Mouse (Mus musculus): ENCODE measurements around the gene Sp9. TPM values are rescaled to one million over a fixed set of nuclear protein-coding genes. Genes with fewer than 3 reads are reported as not detected.

Sp9 gene
- polyA plus RNA-seq, 1 experiment from 2014 or later, result 1.3 TPM

- no peak overlapping the region; the same call in 1 of the 2 replicates for H3K4me3 ChIP-seq (replicated peaks; ENCODE audit: low read length)
- H3K4me1 ChIP-seq (replicated peaks; ENCODE audit: control insufficient read depth, insufficient read depth, low read length), result peaks cover 6% of the 10 kb centered on the region; the same call in 1 of the 2 replicates
- no peak; the same call in 1 of the 2 replicates for ATAC-seq (ENCODE audit: low FRiP score)
- under 1% methylated on average over 30 of the region's 31 CpGs for WGBS
- H3K9ac ChIP-seq, result no peak overlapping the region
- H3K9me3 ChIP-seq (ENCODE audit: control insufficient read depth, low read length), result no peaks in the 10 kb centered on the region
- no peak overlapping the region for H3K27ac ChIP-seq
- peaks cover 59% of the 10 kb centered on the region for H3K27me3 ChIP-seq (ENCODE audit: control insufficient read depth, insufficient read depth, low read length)
- no peak for DNase-seq (ENCODE audit: low spot score)
- peak overlapping the region; percentile 32 for H3K4me2 ChIP-seq (replicated peaks)
- H3K36me3 ChIP-seq (replicated peaks; ENCODE audit: control insufficient read depth, insufficient read depth), result no peaks in the 10 kb centered on the region
Measured at GRCm38 (mm10) chr2:73279271-73280038, 7.7 kb downstream of the Sp9 start.

DNA sequence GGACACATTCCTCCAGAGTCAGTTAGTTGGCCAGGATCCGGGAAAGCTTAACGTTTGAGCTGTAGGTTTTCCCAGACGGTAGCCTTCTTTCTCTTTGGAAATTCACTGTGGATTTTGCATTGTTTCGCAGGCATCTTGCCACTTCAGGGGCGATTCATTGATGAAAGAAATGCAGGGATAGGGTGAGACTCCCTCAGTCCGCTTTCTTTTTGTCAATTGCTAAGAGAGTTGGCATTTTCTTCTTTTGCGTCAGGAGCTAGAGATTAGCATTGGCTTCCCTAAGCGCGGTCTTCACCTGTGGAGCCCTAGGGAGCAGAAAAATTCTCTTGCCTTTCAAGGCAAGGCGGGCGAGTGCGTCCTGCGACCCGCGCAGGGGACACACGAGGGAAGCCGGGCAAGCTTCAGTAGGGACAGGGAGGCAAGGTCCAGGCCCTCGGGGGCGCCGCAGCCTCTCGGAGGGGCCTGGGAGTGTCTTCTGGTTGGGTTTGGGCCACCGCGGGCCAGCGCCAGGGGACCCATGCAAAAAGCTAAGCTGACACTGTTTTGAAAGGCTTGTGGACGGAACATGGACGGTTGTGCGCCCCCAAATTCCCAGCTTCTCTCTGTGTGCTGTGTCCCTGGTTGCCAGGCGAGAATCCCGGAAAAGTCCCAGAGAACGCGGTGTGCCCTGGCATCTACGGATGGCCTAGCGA lies 8.8 kb downstream of the Sp9 start:
- DNase-seq (ENCODE audit: low spot score), result no peak
- Histone ChIP-seq H3K4me3 (replicated peaks; ENCODE audit: low read length) (0 out of 2 replicates have a peak overlapping the region, but pooled peaks have one; percentile 3), H3K36me3 (replicated peaks; ENCODE audit: control insufficient read depth, insufficient read depth) (no peaks in the 10 kb centered on the region), H3K27me3 (ENCODE audit: control insufficient read depth, insufficient read depth, low read length) (peaks cover 59% of the 10 kb centered on the region), H3K9ac (peak overlapping the region; percentile 20; the same call in 1 of the 2 replicates), H3K4me1 (replicated peaks; ENCODE audit: control insufficient read depth, insufficient read depth, low read length) (peaks cover 4% of the 10 kb centered on the region; the same call in 1 of the 2 replicates), H3K9me3 (ENCODE audit: control insufficient read depth, low read length) (no peaks in the 10 kb centered on the region), H3K4me2 (replicated peaks) (peak overlapping the region; percentile 27), H3K27ac (no peak overlapping the region)
- WGBS, result under 1% methylated on average over 33 of the region's 33 CpGs
- ATAC-seq (ENCODE audit: low FRiP score), result no peak

DNA sequence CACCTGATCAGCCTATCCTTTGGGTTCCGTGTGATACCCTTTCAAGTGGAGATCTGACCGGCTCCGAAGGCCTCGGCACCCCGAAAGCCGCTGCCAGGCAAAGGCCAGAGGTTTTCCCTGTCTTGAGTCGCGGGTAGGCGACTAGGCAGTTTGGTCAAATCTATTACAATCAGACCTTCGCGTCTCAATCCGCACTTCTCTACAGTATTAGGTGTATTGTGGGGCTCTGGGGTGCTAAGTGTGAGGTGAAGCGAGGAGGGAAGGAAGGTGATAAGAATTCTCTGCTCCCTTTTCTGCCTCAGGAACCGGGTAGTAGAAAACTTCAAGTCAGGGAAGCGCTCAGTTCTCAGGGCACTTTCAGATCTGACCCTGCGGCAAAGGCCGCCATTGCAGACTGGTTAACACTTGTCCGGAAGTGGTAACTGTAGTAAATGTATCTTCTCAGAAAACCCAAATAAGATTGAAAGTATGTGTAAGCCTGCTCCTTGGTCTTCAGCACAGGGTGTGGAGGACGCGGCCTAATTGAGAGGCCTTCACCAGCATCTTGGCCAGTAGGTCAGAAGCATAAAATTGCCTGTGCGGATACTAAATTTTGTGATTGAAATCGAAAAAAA lies 9.4 kb downstream of the Sp9 start:
- no peaks in the 10 kb centered on the region for H3K9me3 ChIP-seq (ENCODE audit: control insufficient read depth, low read length)
- no peak overlapping the region for H3K27ac ChIP-seq
- DNase-seq (ENCODE audit: low spot score), result no peak
- H3K9ac ChIP-seq, result 0 out of 2 replicates have a peak overlapping the region, but pooled peaks have one; percentile 20
- peaks cover 52% of the 10 kb centered on the region for H3K27me3 ChIP-seq (ENCODE audit: control insufficient read depth, insufficient read depth, low read length)
- H3K36me3 ChIP-seq (replicated peaks; ENCODE audit: control insufficient read depth, insufficient read depth), result no peaks in the 10 kb centered on the region
- WGBS, result 12% methylated on average over 22 of the region's 22 CpGs
- H3K4me2 ChIP-seq (replicated peaks), result peak overlapping the region; percentile 27
- ATAC-seq (ENCODE audit: low FRiP score), result no peak
- no peak overlapping the region for H3K4me3 ChIP-seq (replicated peaks; ENCODE audit: low read length)
- peaks cover 4% of the 10 kb centered on the region; the same call in 1 of the 2 replicates for H3K4me1 ChIP-seq (replicated peaks; ENCODE audit: control insufficient read depth, insufficient read depth, low read length)

DNA sequence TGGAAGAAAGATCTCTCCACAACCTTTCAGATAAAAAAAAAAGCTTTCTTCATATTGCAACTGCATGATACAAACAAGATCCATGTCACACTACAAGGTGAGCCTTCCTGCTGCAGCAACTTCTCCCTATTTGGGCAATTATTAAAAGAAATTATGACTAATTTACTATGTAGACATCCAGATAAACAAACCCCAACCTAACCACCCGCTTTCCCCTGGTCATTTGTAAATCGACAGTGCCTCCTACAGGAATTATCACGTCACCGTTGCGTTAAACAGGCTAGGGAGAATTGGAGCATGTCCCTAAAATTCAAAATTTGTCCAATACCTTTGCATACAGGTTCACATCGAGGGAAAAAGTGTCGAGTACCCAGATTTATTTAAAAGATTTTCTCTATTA lies 10.0 kb downstream of the Sp9 start:
- H3K36me3 ChIP-seq (replicated peaks; ENCODE audit: control insufficient read depth, insufficient read depth), result no peaks in the 10 kb centered on the region
- H3K27me3 ChIP-seq (ENCODE audit: control insufficient read depth, insufficient read depth, low read length), result peaks cover 47% of the 10 kb centered on the region
- no peak overlapping the region for H3K4me3 ChIP-seq (replicated peaks; ENCODE audit: low read length)
- H3K9ac ChIP-seq, result no peak overlapping the region
- H3K9me3 ChIP-seq (ENCODE audit: control insufficient read depth, low read length), result no peaks in the 10 kb centered on the region
- peaks cover 4% of the 10 kb centered on the region; the same call in 1 of the 2 replicates for H3K4me1 ChIP-seq (replicated peaks; ENCODE audit: control insufficient read depth, insufficient read depth, low read length)
- H3K27ac ChIP-seq, result no peak overlapping the region
- 8% methylated on average over 7 of the region's 7 CpGs for WGBS
- DNase-seq (ENCODE audit: low spot score) (peak; percentile 55), ATAC-seq (ENCODE audit: low FRiP score) (no peak)
- no peak overlapping the region for H3K4me2 ChIP-seq (replicated peaks)

- no peak for ATAC-seq (ENCODE audit: low FRiP score)
- Histone ChIP-seq H3K27ac (no peak overlapping the region), H3K27me3 (ENCODE audit: control insufficient read depth, insufficient read depth, low read length) (peaks cover 17% of the 10 kb centered on the region), H3K9me3 (ENCODE audit: control insufficient read depth, low read length) (no peaks in the 10 kb centered on the region), H3K4me1 (replicated peaks; ENCODE audit: control insufficient read depth, insufficient read depth, low read length) (no peaks in the 10 kb centered on the region), H3K9ac (no peak overlapping the region), H3K36me3 (replicated peaks; ENCODE audit: control insufficient read depth, insufficient read depth) (peaks cover 22% of the 10 kb centered on the region; the same call in 1 of the 2 replicates), H3K4me3 (replicated peaks; ENCODE audit: low read length) (no peak overlapping the region), H3K4me2 (replicated peaks) (no peak overlapping the region)
- WGBS, result 5% methylated on average over 2 of the region's 2 CpGs
- DNase-seq (ENCODE audit: low spot score), result peak; percentile 73
Measured at GRCm38 (mm10) chr2:73285630-73286029, 13.9 kb downstream of the Sp9 start.

DNA sequence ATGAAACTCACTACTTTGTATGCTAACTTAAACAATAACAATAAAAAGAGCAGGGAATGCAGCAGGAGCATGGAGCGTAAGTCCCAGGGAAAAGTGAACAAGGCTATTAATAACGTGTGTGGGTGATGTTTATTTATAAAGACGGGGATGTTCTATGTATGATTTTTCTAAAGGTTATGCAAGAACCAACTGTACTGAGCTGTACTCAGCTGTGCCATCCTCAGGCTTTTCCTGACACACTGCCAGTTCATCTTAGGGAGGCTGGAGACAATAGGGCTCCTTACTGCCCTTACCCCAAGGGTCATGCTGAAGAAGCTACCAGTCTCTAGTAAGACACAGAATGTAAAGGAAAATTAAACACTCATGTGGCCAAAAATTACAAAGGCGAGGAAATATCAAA lies 19.4 kb downstream of the Sp9 start:
- no peaks in the 10 kb centered on the region for H3K9me3 ChIP-seq (ENCODE audit: control insufficient read depth, low read length)
- H3K27me3 ChIP-seq (ENCODE audit: control insufficient read depth, insufficient read depth, low read length), result no peaks in the 10 kb centered on the region
- H3K36me3 ChIP-seq (replicated peaks; ENCODE audit: control insufficient read depth, insufficient read depth), result peaks cover 57% of the 10 kb centered on the region
- no peak overlapping the region for H3K9ac ChIP-seq
- no peak overlapping the region for H3K27ac ChIP-seq
- 92% methylated on average over 4 of the region's 4 CpGs for WGBS
- no peaks in the 10 kb centered on the region for H3K4me1 ChIP-seq (replicated peaks; ENCODE audit: control insufficient read depth, insufficient read depth, low read length)
- no peak overlapping the region for H3K4me2 ChIP-seq (replicated peaks)
- no peak for ATAC-seq (ENCODE audit: low FRiP score)
- H3K4me3 ChIP-seq (replicated peaks; ENCODE audit: low read length), result no peak overlapping the region
- no peak for DNase-seq (ENCODE audit: low spot score)

GRCm38 (mm10) chr2:73295023-73295422 lies 23.3 kb downstream of the Sp9 start:
- Histone ChIP-seq H3K4me2 (replicated peaks) (no peak overlapping the region), H3K36me3 (replicated peaks; ENCODE audit: control insufficient read depth, insufficient read depth) (peaks cover 40% of the 10 kb centered on the region), H3K9me3 (ENCODE audit: control insufficient read depth, low read length) (no peaks in the 10 kb centered on the region), H3K9ac (no peak overlapping the region), H3K27me3 (ENCODE audit: control insufficient read depth, insufficient read depth, low read length) (no peaks in the 10 kb centered on the region), H3K27ac (no peak overlapping the region), H3K4me3 (replicated peaks; ENCODE audit: low read length) (no peak overlapping the region), H3K4me1 (replicated peaks; ENCODE audit: control insufficient read depth, insufficient read depth, low read length) (no peaks in the 10 kb centered on the region)
- DNase-seq (ENCODE audit: low spot score) (no peak), ATAC-seq (ENCODE audit: low FRiP score) (no peak)
- 89% methylated on average over 7 of the region's 7 CpGs for WGBS

- no peak for ATAC-seq (ENCODE audit: low FRiP score)
- peaks cover 43% of the 10 kb centered on the region for H3K36me3 ChIP-seq (replicated peaks; ENCODE audit: control insufficient read depth, insufficient read depth)
- no peak overlapping the region for H3K9ac ChIP-seq
- H3K27ac ChIP-seq, result no peak overlapping the region
- no peaks in the 10 kb centered on the region for H3K9me3 ChIP-seq (ENCODE audit: control insufficient read depth, low read length)
- no peaks in the 10 kb centered on the region for H3K27me3 ChIP-seq (ENCODE audit: control insufficient read depth, insufficient read depth, low read length)
- H3K4me3 ChIP-seq (replicated peaks; ENCODE audit: low read length), result no peak overlapping the region
- H3K4me1 ChIP-seq (replicated peaks; ENCODE audit: control insufficient read depth, insufficient read depth, low read length), result no peaks in the 10 kb centered on the region
- no peak overlapping the region for H3K4me2 ChIP-seq (replicated peaks)
- DNase-seq (ENCODE audit: low spot score), result no peak
- 87% methylated on average over 7 of the region's 7 CpGs for WGBS
Measured at GRCm38 (mm10) chr2:73298154-73298553, 26.4 kb downstream of the Sp9 start.

GRCm38 (mm10) chr2:73298841-73299240 lies 27.1 kb downstream of the Sp9 start:
- H3K9ac ChIP-seq, result no peak overlapping the region
- ATAC-seq (ENCODE audit: low FRiP score) (no peak), DNase-seq (ENCODE audit: low spot score) (no peak)
- H3K9me3 ChIP-seq (ENCODE audit: control insufficient read depth, low read length), result no peaks in the 10 kb centered on the region
- H3K27ac ChIP-seq, result no peak overlapping the region
- 76% methylated on average over 3 of the region's 3 CpGs for WGBS
- H3K27me3 ChIP-seq (ENCODE audit: control insufficient read depth, insufficient read depth, low read length), result no peaks in the 10 kb centered on the region
- H3K4me1 ChIP-seq (replicated peaks; ENCODE audit: control insufficient read depth, insufficient read depth, low read length), result no peaks in the 10 kb centered on the region
- peaks cover 44% of the 10 kb centered on the region for H3K36me3 ChIP-seq (replicated peaks; ENCODE audit: control insufficient read depth, insufficient read depth)
- H3K4me3 ChIP-seq (replicated peaks; ENCODE audit: low read length), result no peak overlapping the region
- H3K4me2 ChIP-seq (replicated peaks), result no peak overlapping the region

Data from hindbrain, embryonic 14.5 days (tissue).